Mouse (Mus musculus) liver, embryonic 12.5 days (tissue): Measurements from ENCODE around the gene Aacs. TPM values are rescaled to one million over a fixed set of nuclear protein-coding genes. Genes with fewer than 3 reads are reported as not detected.

Experiments used
- ATAC-seq: fragments of 200-750 bp; cut with Nextera tagmentation; 2 replicates; pipeline ENCODE4 v1.8.0; 2017; ENCODE audit warnings: moderate number of reproducible peaks, mild to moderate bottlenecking, moderate library complexity
- H3K27ac ChIP-seq: fragments of 300-500 bp; sonication (generic); 2 replicates; pipeline ENCODE4 v1.5.1; 2016; ENCODE audit warnings: mild to moderate bottlenecking
- H3K27me3 ChIP-seq: fragments of 300-500 bp; sonication (generic); replicated peaks from 2 replicates; pipeline ENCODE4 v1.6.1; 2016; ENCODE audit warnings: mild to moderate bottlenecking, moderate library complexity
- H3K36me3 ChIP-seq: fragments of 300-500 bp; sonication (generic); 2 replicates; pipeline ENCODE4 v1.6.1; 2016; ENCODE audit warnings: mild to moderate bottlenecking, moderate library complexity
- H3K4me1 ChIP-seq: fragments of 300-500 bp; sonication (generic); 2 replicates; pipeline ENCODE4 v1.6.1; 2016
- H3K4me2 ChIP-seq: fragments of 300-500 bp; sonication (generic); 2 replicates; pipeline ENCODE4 v1.6.1; 2016; ENCODE audit warnings: mild to moderate bottlenecking, moderate library complexity
- H3K4me3 ChIP-seq: fragments of 300-500 bp; sonication (generic); 2 replicates; pipeline ENCODE4 v1.5.1; 2016; ENCODE audit warnings: mild to moderate bottlenecking, moderate library complexity
- H3K9ac ChIP-seq: fragments of 300-500 bp; sonication (generic); 2 replicates; pipeline ENCODE4 v1.6.1; 2016; ENCODE audit warnings: mild to moderate bottlenecking, moderate library complexity
- H3K9me3 ChIP-seq: fragments of 300-500 bp; sonication (generic); replicated peaks from 2 replicates; pipeline ENCODE4 v1.6.1; 2016; ENCODE audit warnings: mild to moderate bottlenecking, moderate library complexity
- WGBS: fragments of 180-500 bp; shearing (Covaris S2); methylation state at CpG from one replicate; pipeline ENCODE4 v1.1.7; 2016; ENCODE audit not compliant: insufficient replicate concordance; 5-methylcytosine and 5-hydroxymethylcytosine counted together
- microRNA-seq: library from miRNA; unstranded; fragments of <30 nt; microRNA quantifications from one replicate; pipeline ENCODE4, GENCODE M21; 2017
- polyA plus RNA-seq: library from polyadenylated mRNA; unstranded; fragments of >200 nt; fragmentation: Nextera tagmentation; extraction: Ambion mirVana; gene quantifications from 2 replicates; pipeline ENCODE4 v1.2.1, GENCODE M21; 2016

The Aacs gene
- polyA plus RNA-seq, 1 experiment from 2014 or later: 24.7 TPM

GRCm38 (mm10) chr5:125555732-125556131, 80.1 kb downstream of the Aacs start:
- peaks cover 1% of the 10 kb centered on the region; the same call in 1 of the 2 replicates for H3K9me3 ChIP-seq
- no peak overlapping the region for H3K9ac ChIP-seq
- H3K36me3 ChIP-seq: no peaks in the 10 kb centered on the region
- H3K27me3 ChIP-seq: no peaks in the 10 kb centered on the region
- H3K27ac ChIP-seq: no peak overlapping the region
- H3K4me2 ChIP-seq: no peak overlapping the region
- no peak overlapping the region for H3K4me3 ChIP-seq
- no peaks in the 10 kb centered on the region for H3K4me1 ChIP-seq
- no peak for ATAC-seq
- WGBS: 56% methylated on average over 5 of the region's 5 CpGs

- no peaks in the 10 kb centered on the region for H3K4me1 ChIP-seq
- no peak for ATAC-seq
- 58% methylated on average over 6 of the region's 6 CpGs for WGBS
- no peak overlapping the region for H3K9ac ChIP-seq
- no peak overlapping the region for H3K4me2 ChIP-seq
- H3K27ac ChIP-seq: no peak overlapping the region
- H3K9me3 ChIP-seq: peaks cover 9% of the 10 kb centered on the region; the same call in 1 of the 2 replicates
- no peaks in the 10 kb centered on the region for H3K27me3 ChIP-seq
- no peak overlapping the region for H3K4me3 ChIP-seq
- H3K36me3 ChIP-seq: no peaks in the 10 kb centered on the region
These were observed 87.9 kb downstream of the Aacs start for GRCm38 (mm10) chr5:125563492-125563891.

- H3K4me1 ChIP-seq: no peaks in the 10 kb centered on the region
- no peak overlapping the region for H3K27ac ChIP-seq
- no peaks in the 10 kb centered on the region for H3K27me3 ChIP-seq
- peaks cover 8% of the 10 kb centered on the region; the same call in 1 of the 2 replicates for H3K9me3 ChIP-seq
- no peak for ATAC-seq
- H3K36me3 ChIP-seq: no peaks in the 10 kb centered on the region
- whole genome bisulfite sequencing: 72% methylated on average over 11 of the region's 11 CpGs
- H3K4me3 ChIP-seq: no peak overlapping the region
- no peak overlapping the region for H3K9ac ChIP-seq
- H3K4me2 ChIP-seq: no peak overlapping the region
These were observed 90.1 kb downstream of the Aacs start for GRCm38 (mm10) chr5:125565725-125566124.

Small RNA genes lying within 50 kb of the gene (microRNA-seq; reads per million reads assigned to microRNA genes)
- gene Gm27551: not detected

Other genes with a start within 250 kb of the Aacs start
- gene Scarb1, start 134.7 kb upstream of the Aacs start, polyA plus RNA-seq: 87.1 and 88.8 TPM in 2 replicates
- 0.38 and 0.66 TPM in 2 replicates for gene Gm10382, start 86.5 kb upstream of the Aacs start, polyA plus RNA-seq
- gene Ubc, start 85.6 kb upstream of the Aacs start, polyA plus RNA-seq: 657 and 673 TPM in 2 replicates
- gene Dhx37, start 41.7 kb upstream of the Aacs start, polyA plus RNA-seq: 11.3 and 11.4 TPM in 2 replicates
- gene Bri3bp, start 34.2 kb upstream of the Aacs start, polyA plus RNA-seq: 44.0 and 44.1 TPM in 2 replicates
- gene Tmem132b, start 56.0 kb downstream of the Aacs start, polyA plus RNA-seq: 0.02 and 0.08 TPM in 2 replicates